ENCODE assay signal across 25 mouse cellular contexts in the genomic region with DNA sequence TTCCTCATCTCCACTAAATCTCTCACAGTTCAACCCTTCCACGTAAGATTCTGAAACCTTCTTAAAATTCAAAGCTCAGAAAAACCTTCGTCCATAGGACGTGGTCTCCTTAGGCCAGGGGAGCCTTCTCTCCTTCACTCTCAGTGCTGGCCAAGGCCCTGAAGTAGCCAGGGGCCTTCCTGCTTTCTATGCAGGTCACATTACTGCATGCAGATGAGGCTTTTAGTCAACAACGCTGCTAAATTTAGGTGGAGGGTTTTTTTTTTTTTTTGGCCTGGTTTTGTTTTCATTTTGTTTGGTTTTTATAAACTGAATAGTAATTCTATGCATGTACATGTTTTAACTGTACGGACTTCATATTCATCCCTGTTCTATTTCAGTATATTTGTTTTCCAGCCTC.
"Had no signal": no experiment of that assay in that cellular context is flagged by ENCODE, and none has a peak within 500 bp of the region (broad histone marks: within the 10 kb centered on the region; RNA-seq: fewer than 3 reads in every experiment).

No protein-coding gene starts in this region.

- H3K4me3 ChIP-seq: kidney, embryonic 15.5 days; layer of hippocampus, adult 2 months; left cerebral cortex, adult 2 months; limb, embryonic 13.5 days; liver, embryonic 12.5 days; liver, embryonic 15.5 days; lung, embryonic 15.5 days; megakaryocyte, embryonic 14.5 days; midbrain, embryonic 15.5 days; neural tube, embryonic 12.5 days; neural tube, embryonic 15.5 days; stomach, embryonic 15.5 days had no signal

- DNase-seq: kidney, adult 8-10 months; kidney, postnatal 10 days; kidney, postnatal 36 days; layer of hippocampus, adult 9-11 months; layer of hippocampus, postnatal 36 days; liver; lung, adult 18-20 months; lung, postnatal 10 days; lung, postnatal 36 days; right cerebral cortex, adult 18-20 months; right cerebral cortex, postnatal 14 days; spleen, adult 18-20 months; thymus, postnatal 25 days had no signal

- H3K4me2 ChIP-seq: kidney, embryonic 15.5 days; limb, embryonic 13.5 days; liver, embryonic 12.5 days; liver, embryonic 15.5 days; lung, embryonic 15.5 days; midbrain, embryonic 15.5 days; neural tube, embryonic 12.5 days; neural tube, embryonic 15.5 days; stomach, embryonic 15.5 days had no signal

- H3K9ac ChIP-seq: kidney, embryonic 15.5 days; limb, embryonic 13.5 days; liver, embryonic 12.5 days; liver, embryonic 15.5 days; lung, embryonic 15.5 days; midbrain, embryonic 15.5 days; neural tube, embryonic 12.5 days; neural tube, embryonic 15.5 days; stomach, embryonic 15.5 days had no signal

- H3K9me3 ChIP-seq: kidney, embryonic 15.5 days; limb, embryonic 13.5 days; liver, embryonic 12.5 days; liver, embryonic 15.5 days; lung, embryonic 15.5 days; midbrain, embryonic 15.5 days; neural tube, embryonic 12.5 days; neural tube, embryonic 15.5 days; stomach, embryonic 15.5 days had no signal

- H3K4me1 ChIP-seq: liver, embryonic 12.5 days; liver, embryonic 15.5 days; lung, embryonic 15.5 days; megakaryocyte, embryonic 14.5 days; midbrain, embryonic 15.5 days; neural tube, embryonic 12.5 days; neural tube, embryonic 15.5 days; stomach, embryonic 15.5 days had no signal

- H3K27ac ChIP-seq: kidney, embryonic 15.5 days; layer of hippocampus, adult 2 months; left cerebral cortex, adult 2 months; liver, embryonic 12.5 days; liver, embryonic 15.5 days; lung, embryonic 15.5 days; midbrain, embryonic 15.5 days; neural tube, embryonic 12.5 days; neural tube, embryonic 15.5 days; stomach, embryonic 15.5 days had no signal

- H3K36me3 ChIP-seq: kidney, embryonic 15.5 days; limb, embryonic 13.5 days; liver, embryonic 12.5 days; liver, embryonic 15.5 days; lung, embryonic 15.5 days; midbrain, embryonic 15.5 days; neural tube, embryonic 12.5 days; neural tube, embryonic 15.5 days; stomach, embryonic 15.5 days had no signal

- H3K27me3 ChIP-seq: kidney, embryonic 15.5 days; limb, embryonic 13.5 days; liver, embryonic 12.5 days; liver, embryonic 15.5 days; lung, embryonic 15.5 days; megakaryocyte, embryonic 14.5 days; midbrain, embryonic 15.5 days; neural tube, embryonic 12.5 days; neural tube, embryonic 15.5 days; stomach, embryonic 15.5 days had no signal
